Mouse (Mus musculus): Measurements from ENCODE around the gene Tgif1.

- TF ChIP-seq CTCF (conservative IDR thresholded peaks at IDR 0.05; ENCODE audit: insufficient read depth, insufficient read length, low read depth, low read length) (peak; percentile 42), POLR2A (IDR thresholded peaks at IDR 0.05; ENCODE audit: low read depth, low read length) (no peak)
Measured at GRCm38 (mm10) chr17:70847086-70847485, 6.3 kb downstream of the Tgif1 start.

All from kidney, adult 2 months (tissue).